Comparison of ENCODE assay signal across 11 mouse cellular contexts in genomic region chr9:117962088-117963030, GRCm38 (mm10).
DNase-seq lines count a peak whose midpoint lies in the region; ATAC-seq and TF ChIP-seq lines count a peak whose summit lies in the region.
"Had no signal": no experiment of that assay in that cellular context is flagged by ENCODE, and none has a peak within 500 bp of the region (broad histone marks: within the 10 kb centered on the region; RNA-seq: fewer than 3 reads in every experiment).

No protein-coding gene starts in this region.

- no peak overlapping the region for H3K4me3 ChIP-seq in kidney, embryonic 15.5 days (replicated peaks)
- no peak overlapping the region for H3K4me3 ChIP-seq in CH12.LX (replicated peaks in 1 of 3; ENCODE audit: low read depth in 2 of 3, low read length in 2 of 3, poor library complexity in 1 of 3)
- H3K4me3 ChIP-seq: hindbrain, embryonic 13.5 days had no signal

- dilution Hi-C loops in CH12.LX (cut with MboI; ENCODE audit: extremely low pct_ligation_motif_present, extremely low pct_unique_long_range_greater_than_20kb, low sequenced_read_pairs): no loop called here

- ATAC-seq in kidney, embryonic 15.5 days (replicated peaks; ENCODE audit: low FRiP score): 0 out of 2 replicates have a peak, but pooled peaks have one; percentile 33

- no peak for TF ChIP-seq CTCF in CH12.LX (conservative IDR thresholded peaks at IDR 0.05 in 1 of 2, IDR thresholded peaks at IDR 0.05 in 1 of 2; ENCODE audit: low read depth in 2 of 2, low read length in 2 of 2)

- H3K4me1 ChIP-seq in kidney, embryonic 15.5 days: no peaks in the 10 kb centered on the region
- H3K4me1 ChIP-seq in CH12.LX (ENCODE audit: control insufficient read depth in 1 of 2, insufficient read depth in 2 of 2): peaks cover 2 to 16% of the 10 kb centered on the region in 2 experiments; a peak in 2 of 4 replicates

- DNase-seq in kidney, adult 11 months: no peak
- DNase-seq in CH12.LX (ENCODE audit: extremely low read depth): no peak
- peak; percentile 22 for DNase-seq in T-cell, adult 2 months (ENCODE audit: low spot score)
- peak; percentile 9 for DNase-seq in naive thymus-derived CD4-positive, alpha-beta T cell, adult 2 months (ENCODE audit: low read depth)
- no peak for DNase-seq in right cerebral cortex, postnatal 10 days (ENCODE audit: low spot score in 2 of 2)
- no peak for DNase-seq in layer of hippocampus, postnatal 14 days (ENCODE audit: low spot score in 2 of 2)
- DNase-seq: cerebellum, adult 18-20 months had no signal

- H3K36me3 ChIP-seq in kidney, embryonic 15.5 days: no peaks in the 10 kb centered on the region
- H3K36me3 ChIP-seq in CH12.LX (replicated peaks in 1 of 2; ENCODE audit: control insufficient read depth in 1 of 2, insufficient read depth in 1 of 2, low read length in 1 of 2): no peaks in the 10 kb centered on the region
- H3K36me3 ChIP-seq: hindbrain, embryonic 13.5 days had no signal

- H3K9ac ChIP-seq in kidney, embryonic 15.5 days: no peak overlapping the region
- H3K9ac ChIP-seq in CH12.LX (ENCODE audit: insufficient read depth, low read depth): no peak overlapping the region
- H3K9ac ChIP-seq: hindbrain, embryonic 13.5 days; liver, embryonic 14.5 days had no signal

- TF ChIP-seq POLR2A in CH12.LX (IDR thresholded peaks at IDR 0.05; ENCODE audit: low read depth, low read length): no peak

- no peaks in the 10 kb centered on the region for H3K27me3 ChIP-seq in kidney, embryonic 15.5 days
- no peaks in the 10 kb centered on the region for H3K27me3 ChIP-seq in CH12.LX (replicated peaks)
- H3K27me3 ChIP-seq: hindbrain, embryonic 13.5 days had no signal

- WGBS in kidney, embryonic 15.5 days: 50% methylated on average over 9 of the region's 9 CpGs

- H3K79me2 ChIP-seq in CH12.LX (replicated peaks; ENCODE audit: control insufficient read depth, extremely low read depth, insufficient read depth, poor library complexity, severe bottlenecking): no peaks in the 10 kb centered on the region

- TF ChIP-seq RAD21 in CH12.LX (IDR thresholded peaks at IDR 0.05; ENCODE audit: low read depth, low read length): no peak

- in situ Hi-C loops in CH12.LX (cut with MboI; ENCODE audit: low pct_ligation_motif_present, low pct_unique_long_range_greater_than_20kb, low sequenced_read_pairs): no loop called here

- H3K27ac ChIP-seq in kidney, embryonic 15.5 days: peak overlapping the region; percentile 43; the same call in 1 of the 2 replicates
- H3K27ac ChIP-seq in CH12.LX (ENCODE audit: insufficient read depth, low read depth): no peak overlapping the region
- H3K27ac ChIP-seq: hindbrain, embryonic 13.5 days; liver, embryonic 14.5 days had no signal

- no peak for TF ChIP-seq EP300 in CH12.LX (IDR thresholded peaks at IDR 0.05; ENCODE audit: low read length)

- no peak overlapping the region for H3K4me2 ChIP-seq in kidney, embryonic 15.5 days
- H3K4me2 ChIP-seq in CH12.LX (ENCODE audit: insufficient read depth, low read depth, poor library complexity, severe bottlenecking): peak overlapping the region; percentile 24; the same call in 1 of the 2 replicates
- H3K4me2 ChIP-seq: hindbrain, embryonic 13.5 days; midbrain, embryonic 11.5 days had no signal

- no peaks in the 10 kb centered on the region for H3K9me3 ChIP-seq in kidney, embryonic 15.5 days (replicated peaks)
- H3K9me3 ChIP-seq in CH12.LX (replicated peaks; ENCODE audit: low read length): no peaks in the 10 kb centered on the region
- H3K9me3 ChIP-seq: hindbrain, embryonic 13.5 days had no signal

TF ChIP-seq in CH12.LX, 34 proteins besides CTCF, POLR2A, EP300 and RAD21:
- TF ChIP-seq IRF4 (IDR thresholded peaks at IDR 0.05; ENCODE audit: low read depth, low read length) (no peak), MAX (IDR thresholded peaks at IDR 0.05; ENCODE audit: low read length) (no peak), CHD1 (IDR thresholded peaks at IDR 0.05; ENCODE audit: low read depth, low read length) (no peak), JUND (conservative IDR thresholded peaks at IDR 0.05; ENCODE audit: low read depth, low read length) (no peak), ZNF384 (IDR thresholded peaks at IDR 0.05; ENCODE audit: low read depth, low read length) (no peak), ETS1 (conservative IDR thresholded peaks at IDR 0.05; ENCODE audit: low read depth, low read length) (no peak)

Comparison
In these comparisons a context has a peak if more than half of its experiments do, and no peak if none do; other contexts are left out.
1. DNase-seq: peak in T-cell, adult 2 months (single experiment) and naive thymus-derived CD4-positive, alpha-beta T cell, adult 2 months (single experiment); none in kidney, adult 11 months (single experiment), CH12.LX (single experiment), right cerebral cortex, postnatal 10 days (0 of 2) and layer of hippocampus, postnatal 14 days (0 of 2).